Mouse (Mus musculus): ENCODE measurements around the gene Bco2. TPM values are rescaled to one million over a fixed set of nuclear protein-coding genes. Genes with fewer than 3 reads are reported as not detected.

The Bco2 gene
- 0.23 and 0.38 TPM in 2 replicates for polyA plus RNA-seq (2012; rRNA removed)

DNA sequence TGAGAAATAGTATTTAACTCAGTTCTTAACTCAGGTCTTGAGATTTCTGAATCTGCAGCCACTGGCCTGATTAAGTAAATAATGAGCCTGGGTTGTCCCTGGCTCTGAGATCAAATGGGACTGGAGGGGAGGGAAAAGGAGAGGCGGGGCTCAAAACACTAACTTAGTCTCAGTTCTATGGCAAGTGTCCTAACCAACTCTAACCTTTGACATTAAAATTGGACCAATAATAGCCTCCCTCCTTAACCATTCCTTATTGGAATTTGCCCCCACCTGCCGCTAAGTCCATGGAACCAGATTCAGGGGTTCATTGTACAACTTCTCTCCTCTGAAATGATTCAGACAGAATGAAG lies at the start of gene Bco2:
Gene Bco2, minus strand, starts transcription at position 88 of the 353 bp plus-strand sequence.
- Histone ChIP-seq H3K4me1 (replicated peaks; ENCODE audit: control insufficient read depth, insufficient read depth, low read length) (peaks cover 6% of the 10 kb centered on the region), H3K4me3 (ENCODE audit: control insufficient read depth, insufficient read depth, low read length) (peak within 1 kb of the TSS; percentile 18), H3K27ac (ENCODE audit: control insufficient read depth, insufficient read depth, low read length) (peak within 1 kb of the TSS; percentile 33; the same call in 1 of the 2 replicates), H3K27me3 (ENCODE audit: control insufficient read depth, insufficient read depth, low read length) (no peaks in the 10 kb centered on the region), H3K36me3 (ENCODE audit: control insufficient read depth, insufficient read depth, low read length) (no peaks in the 10 kb centered on the region)
- TF ChIP-seq POLR2A (IDR thresholded peaks at IDR 0.05; ENCODE audit: control insufficient read depth, extremely low read depth, insufficient read depth, low read length, poor library complexity) (no peak), CTCF (IDR thresholded peaks at IDR 0.05; ENCODE audit: borderline replicate concordance, control insufficient read depth, extremely low read depth, insufficient read depth, low read length, poor library complexity) (no peak)
- 72% methylated on average over 2 of the region's 2 CpGs for WGBS
- DNase-seq: no peak

DNA sequence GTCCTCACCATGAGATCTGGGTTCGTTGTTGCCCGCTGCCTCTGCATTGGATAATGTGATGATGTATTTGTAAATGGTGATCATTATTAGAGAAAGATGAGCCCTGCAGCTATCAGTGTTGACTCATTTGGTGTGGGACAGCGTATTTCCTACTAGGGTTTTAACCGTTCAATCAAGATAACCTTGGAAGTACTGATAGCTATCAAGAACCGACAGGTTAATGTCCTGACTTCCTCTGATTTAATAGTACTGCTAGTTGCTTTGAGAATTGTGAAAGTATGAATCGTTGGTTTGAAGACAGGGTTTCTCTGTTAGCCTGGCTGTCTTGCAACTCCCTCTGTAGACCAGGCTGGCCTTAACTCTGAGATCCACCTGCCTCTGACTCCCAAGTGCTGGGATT lies 49.4 kb upstream of the Bco2 start:
- Histone ChIP-seq H3K27ac (ENCODE audit: control insufficient read depth, insufficient read depth, low read length) (no peak overlapping the region), H3K4me3 (ENCODE audit: control insufficient read depth, insufficient read depth, low read length) (peak overlapping the region; percentile 82), H3K4me1 (replicated peaks; ENCODE audit: control insufficient read depth, insufficient read depth, low read length) (peaks cover 15% of the 10 kb centered on the region), H3K36me3 (ENCODE audit: control insufficient read depth, insufficient read depth, low read length) (peaks cover 21% of the 10 kb centered on the region), H3K27me3 (ENCODE audit: control insufficient read depth, insufficient read depth, low read length) (no peaks in the 10 kb centered on the region)
- DNase-seq: no peak
- WGBS: under 1% methylated on average over 6 of the region's 6 CpGs
- no peak for TF ChIP-seq POLR2A (IDR thresholded peaks at IDR 0.05; ENCODE audit: control insufficient read depth, extremely low read depth, insufficient read depth, low read length, poor library complexity)
- TF ChIP-seq CTCF (IDR thresholded peaks at IDR 0.05; ENCODE audit: borderline replicate concordance, control insufficient read depth, extremely low read depth, insufficient read depth, low read length, poor library complexity): no peak

DNA sequence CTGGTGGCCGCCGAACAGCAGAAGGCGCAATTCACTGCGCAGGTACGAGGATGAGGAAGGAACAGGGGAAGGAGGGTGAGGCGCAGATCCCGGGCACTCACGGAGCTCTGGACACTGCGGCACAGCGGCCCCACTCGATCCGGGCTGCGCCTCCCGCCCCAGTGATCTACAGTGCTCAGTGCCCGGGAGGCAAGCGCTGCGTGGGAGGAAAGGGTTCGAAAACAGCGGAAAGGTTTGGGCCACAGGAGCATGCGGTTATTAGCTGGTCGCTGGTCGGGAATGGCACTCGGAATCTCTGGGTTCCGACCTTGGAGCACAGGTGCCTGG lies 49.0 kb upstream of the Bco2 start:
- DNase-seq: no peak
- peaks cover 15% of the 10 kb centered on the region for H3K4me1 ChIP-seq (replicated peaks; ENCODE audit: control insufficient read depth, insufficient read depth, low read length)
- WGBS: under 1% methylated on average over 24 of the region's 24 CpGs
- TF ChIP-seq CTCF (IDR thresholded peaks at IDR 0.05; ENCODE audit: borderline replicate concordance, control insufficient read depth, extremely low read depth, insufficient read depth, low read length, poor library complexity) (peak; percentile 14), POLR2A (IDR thresholded peaks at IDR 0.05; ENCODE audit: control insufficient read depth, extremely low read depth, insufficient read depth, low read length, poor library complexity) (no peak)
- no peaks in the 10 kb centered on the region for H3K27me3 ChIP-seq (ENCODE audit: control insufficient read depth, insufficient read depth, low read length)
- peak overlapping the region; percentile 82 for H3K4me3 ChIP-seq (ENCODE audit: control insufficient read depth, insufficient read depth, low read length)
- H3K27ac ChIP-seq (ENCODE audit: control insufficient read depth, insufficient read depth, low read length): no peak overlapping the region
- peaks cover 22% of the 10 kb centered on the region for H3K36me3 ChIP-seq (ENCODE audit: control insufficient read depth, insufficient read depth, low read length)

DNA sequence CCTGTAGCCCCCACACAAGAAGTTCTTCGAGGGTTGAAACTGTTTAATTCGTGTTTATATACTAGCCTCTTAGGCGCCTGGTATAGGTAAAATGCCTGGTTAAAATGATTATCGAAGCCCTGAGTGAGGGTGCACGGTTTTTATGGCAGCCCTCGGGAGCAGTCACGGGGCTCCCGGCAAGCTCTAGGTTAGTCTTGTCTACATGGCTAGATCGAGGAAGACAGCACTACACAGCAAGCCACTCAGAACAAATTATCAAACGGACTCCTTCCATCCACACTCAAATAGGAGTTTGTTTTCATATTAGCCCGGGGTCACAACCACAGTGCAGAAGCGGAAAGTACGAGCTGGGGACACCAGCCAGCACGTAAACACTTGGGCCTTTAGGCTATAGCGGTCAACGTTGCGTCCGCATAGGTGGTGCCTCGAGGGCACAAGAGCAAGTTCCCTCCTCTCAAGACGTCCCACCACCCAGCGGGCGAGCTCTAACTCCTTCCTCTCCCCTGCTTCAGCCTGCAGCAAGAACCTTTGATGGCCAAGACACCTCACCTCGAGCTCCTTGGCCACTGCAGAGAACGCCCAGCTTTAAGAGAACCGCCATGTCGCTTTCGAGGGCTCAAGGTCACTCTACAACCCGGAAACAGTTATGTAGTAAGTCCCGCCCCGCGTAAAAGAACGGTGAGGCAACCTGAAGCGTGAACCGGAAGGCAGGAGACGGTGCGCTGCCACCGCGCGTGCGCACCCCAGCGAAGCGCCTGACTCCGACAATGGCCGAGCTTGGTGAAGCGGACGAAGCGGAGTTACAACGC lies 48.4 kb upstream of the Bco2 start, which contains the start of the genes Sdhd and Timm8b:
Gene Sdhd, minus strand, starts transcription at position 624 of the 809 bp plus-strand sequence.
Gene Timm8b, plus strand, starts transcription at position 722 of the 809 bp plus-strand sequence.
- Histone ChIP-seq H3K27me3 (ENCODE audit: control insufficient read depth, insufficient read depth, low read length) (no peaks in the 10 kb centered on the region), H3K27ac (ENCODE audit: control insufficient read depth, insufficient read depth, low read length) (no peak within 1 kb of the TSS), H3K4me1 (replicated peaks; ENCODE audit: control insufficient read depth, insufficient read depth, low read length) (peaks cover 15% of the 10 kb centered on the region), H3K36me3 (ENCODE audit: control insufficient read depth, insufficient read depth, low read length) (peaks cover 22% of the 10 kb centered on the region), H3K4me3 (ENCODE audit: control insufficient read depth, insufficient read depth, low read length) (peak within 1 kb of the TSS; percentile 82)
- TF ChIP-seq CTCF (IDR thresholded peaks at IDR 0.05; ENCODE audit: borderline replicate concordance, control insufficient read depth, extremely low read depth, insufficient read depth, low read length, poor library complexity): peak; percentile 72; the same call in 1 of the 2 replicates
- peak; percentile 84; the same call in 1 of the 2 replicates for TF ChIP-seq POLR2A (IDR thresholded peaks at IDR 0.05; ENCODE audit: control insufficient read depth, extremely low read depth, insufficient read depth, low read length, poor library complexity)
- peak; percentile 92 for DNase-seq
- WGBS: under 1% methylated on average over 48 of the region's 48 CpGs

DNA sequence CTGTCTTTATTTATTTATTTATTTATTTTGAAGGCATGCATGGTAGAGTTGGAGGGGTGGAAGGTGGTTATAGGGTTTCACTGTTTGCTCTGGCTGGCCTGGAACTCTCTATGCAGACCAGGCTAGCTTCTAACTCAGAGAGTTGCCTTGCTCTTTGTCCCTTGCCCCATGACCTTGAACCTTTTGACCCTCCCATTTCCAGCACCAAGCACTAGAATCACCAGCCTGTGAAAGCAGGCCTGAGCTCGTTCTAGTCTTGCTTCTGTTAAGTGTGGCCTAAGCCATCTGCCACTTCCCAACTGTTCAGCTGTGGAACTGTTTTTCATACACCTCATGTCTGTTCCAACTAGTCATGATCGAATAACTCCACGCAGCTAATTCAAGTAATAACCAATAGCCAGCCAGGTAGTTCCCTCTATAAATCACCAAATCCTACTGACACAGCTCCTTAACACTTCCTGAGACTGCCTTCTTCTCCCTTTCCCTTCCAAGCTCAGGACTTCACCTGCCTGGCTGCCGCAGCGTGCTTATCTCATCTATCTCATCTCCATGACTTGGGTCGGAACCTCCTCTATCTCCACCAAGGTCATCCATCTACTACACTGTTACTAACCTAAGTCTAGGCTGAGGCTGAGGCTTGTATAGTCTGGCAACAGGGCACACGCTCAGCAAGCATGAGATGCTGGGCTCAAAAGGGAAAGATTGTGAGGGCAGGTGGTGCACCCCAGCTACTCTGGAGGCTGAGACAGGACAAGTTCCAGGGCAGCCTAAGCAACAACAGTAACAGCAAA lies 47.3 kb upstream of the Bco2 start:
- Histone ChIP-seq H3K27ac (ENCODE audit: control insufficient read depth, insufficient read depth, low read length) (no peak overlapping the region), H3K27me3 (ENCODE audit: control insufficient read depth, insufficient read depth, low read length) (no peaks in the 10 kb centered on the region), H3K36me3 (ENCODE audit: control insufficient read depth, insufficient read depth, low read length) (peaks cover 29% of the 10 kb centered on the region), H3K4me1 (replicated peaks; ENCODE audit: control insufficient read depth, insufficient read depth, low read length) (peaks cover 15% of the 10 kb centered on the region), H3K4me3 (ENCODE audit: control insufficient read depth, insufficient read depth, low read length) (no peak overlapping the region)
- 86% methylated on average over 7 of the region's 7 CpGs for WGBS
- no peak for TF ChIP-seq CTCF (IDR thresholded peaks at IDR 0.05; ENCODE audit: borderline replicate concordance, control insufficient read depth, extremely low read depth, insufficient read depth, low read length, poor library complexity)
- no peak for TF ChIP-seq POLR2A (IDR thresholded peaks at IDR 0.05; ENCODE audit: control insufficient read depth, extremely low read depth, insufficient read depth, low read length, poor library complexity)
- DNase-seq: no peak

DNA sequence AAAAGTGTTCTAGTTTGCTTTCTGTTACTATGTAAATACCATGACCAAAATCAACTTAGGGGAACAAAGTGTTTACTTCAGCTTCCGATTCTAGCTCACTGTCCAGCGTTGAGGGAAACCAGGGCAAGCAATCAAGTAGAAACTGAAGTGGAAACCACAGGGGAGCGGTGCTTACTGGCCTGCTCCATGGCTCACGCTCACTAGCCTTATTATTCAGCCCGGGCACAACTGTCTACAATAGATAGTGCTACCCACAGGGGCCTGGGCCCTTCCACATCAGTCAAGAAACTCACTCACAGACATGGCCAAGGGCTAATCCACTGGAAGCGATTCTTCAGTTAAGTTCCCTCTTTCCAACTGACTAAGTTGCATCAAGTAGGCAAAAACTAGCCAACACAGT lies 46.6 kb upstream of the Bco2 start:
- TF ChIP-seq POLR2A (IDR thresholded peaks at IDR 0.05; ENCODE audit: control insufficient read depth, extremely low read depth, insufficient read depth, low read length, poor library complexity): no peak
- TF ChIP-seq CTCF (IDR thresholded peaks at IDR 0.05; ENCODE audit: borderline replicate concordance, control insufficient read depth, extremely low read depth, insufficient read depth, low read length, poor library complexity): no peak
- Histone ChIP-seq H3K4me1 (replicated peaks; ENCODE audit: control insufficient read depth, insufficient read depth, low read length) (peaks cover 15% of the 10 kb centered on the region), H3K27ac (ENCODE audit: control insufficient read depth, insufficient read depth, low read length) (no peak overlapping the region), H3K36me3 (ENCODE audit: control insufficient read depth, insufficient read depth, low read length) (peaks cover 33% of the 10 kb centered on the region), H3K4me3 (ENCODE audit: control insufficient read depth, insufficient read depth, low read length) (no peak overlapping the region), H3K27me3 (ENCODE audit: control insufficient read depth, insufficient read depth, low read length) (no peaks in the 10 kb centered on the region)
- 94% methylated on average over 6 of the region's 6 CpGs for WGBS
- DNase-seq: no peak
